Mouse (Mus musculus): ENCODE data around the gene Wwox. TPM values are rescaled to one million over a fixed set of nuclear protein-coding genes. Genes with fewer than 3 reads are reported as not detected.
"Not testable (repeated sequence)": the region's sequence is repeated elsewhere in the genome, so short reads cannot be mapped to it uniquely, and the experiment has no call there.

The Wwox gene
- polyA plus RNA-seq, 1 experiment: 11.3 TPM

GRCm38 (mm10) chr8:114826991-114827390 is 387.5 kb downstream of the Wwox start:
- Histone ChIP-seq H3K27me3 (ENCODE audit: control insufficient read depth, insufficient read depth, low read length, poor library complexity, severe bottlenecking) (no peaks in the 10 kb centered on the region), H3K9me3 (replicated peaks; ENCODE audit: control insufficient read depth, insufficient read depth, low read length, poor library complexity, severe bottlenecking) (no peaks in the 10 kb centered on the region; the same call in 1 of the 2 replicates), H3K4me1 (ENCODE audit: control insufficient read depth, insufficient read depth, low read length) (no peaks in the 10 kb centered on the region), H3K4me3 (ENCODE audit: low read depth, low read length) (no peak overlapping the region), H3K36me3 (ENCODE audit: control insufficient read depth, insufficient read depth, low read length, poor library complexity, severe bottlenecking) (no peaks in the 10 kb centered on the region), H3K27ac (ENCODE audit: insufficient read depth, low read length) (no peak overlapping the region), H3K9ac (ENCODE audit: low read depth, poor library complexity, severe bottlenecking) (no peak overlapping the region)
- TF ChIP-seq EP300 (IDR thresholded peaks at IDR 0.05; ENCODE audit: insufficient read depth, low read depth, low read length) (no peak), CTCF (IDR thresholded peaks at IDR 0.05; ENCODE audit: low read depth, low read length) (no peak), POLR2A (IDR thresholded peaks at IDR 0.05; ENCODE audit: insufficient read depth, low read length) (no peak)

GRCm38 (mm10) chr8:114827810-114828209 is 388.4 kb downstream of the Wwox start:
- H3K27me3 ChIP-seq (ENCODE audit: control insufficient read depth, insufficient read depth, low read length, poor library complexity, severe bottlenecking): not testable (repeated sequence)

GRCm38 (mm10) chr8:114831595-114831994 is 392.1 kb downstream of the Wwox start:
- TF ChIP-seq CTCF (IDR thresholded peaks at IDR 0.05; ENCODE audit: low read depth, low read length) (no peak), POLR2A (IDR thresholded peaks at IDR 0.05; ENCODE audit: insufficient read depth, low read length) (no peak), EP300 (IDR thresholded peaks at IDR 0.05; ENCODE audit: insufficient read depth, low read depth, low read length) (no peak)
- H3K27ac ChIP-seq (ENCODE audit: insufficient read depth, low read length): no peak overlapping the region

More at GRCm38 (mm10) chr8:114827810-114828209, 388.4 kb downstream of the Wwox start:
- not testable (repeated sequence) for H3K4me1 ChIP-seq (ENCODE audit: control insufficient read depth, insufficient read depth, low read length); H3K36me3 ChIP-seq (ENCODE audit: control insufficient read depth, insufficient read depth, low read length, poor library complexity, severe bottlenecking); H3K9ac ChIP-seq (ENCODE audit: low read depth, poor library complexity, severe bottlenecking); H3K27ac ChIP-seq (ENCODE audit: insufficient read depth, low read length); H3K4me3 ChIP-seq (ENCODE audit: low read depth, low read length); H3K9me3 ChIP-seq (replicated peaks; ENCODE audit: control insufficient read depth, insufficient read depth, low read length, poor library complexity, severe bottlenecking)

GRCm38 (mm10) chr8:114832251-114832774 is 392.9 kb downstream of the Wwox start:
- no peaks in the 10 kb centered on the region for H3K27me3 ChIP-seq (ENCODE audit: control insufficient read depth, insufficient read depth, low read length, poor library complexity, severe bottlenecking)
- no peak overlapping the region for H3K27ac ChIP-seq (ENCODE audit: insufficient read depth, low read length)
- no peak overlapping the region for H3K4me3 ChIP-seq (ENCODE audit: low read depth, low read length)
- TF ChIP-seq CTCF (IDR thresholded peaks at IDR 0.05; ENCODE audit: low read depth, low read length): no peak
- H3K4me1 ChIP-seq (ENCODE audit: control insufficient read depth, insufficient read depth, low read length): no peaks in the 10 kb centered on the region
- no peaks in the 10 kb centered on the region for H3K36me3 ChIP-seq (ENCODE audit: control insufficient read depth, insufficient read depth, low read length, poor library complexity, severe bottlenecking)
- H3K9ac ChIP-seq (ENCODE audit: low read depth, poor library complexity, severe bottlenecking): no peak overlapping the region
- no peaks in the 10 kb centered on the region for H3K9me3 ChIP-seq (replicated peaks; ENCODE audit: control insufficient read depth, insufficient read depth, low read length, poor library complexity, severe bottlenecking)

More at GRCm38 (mm10) chr8:114831595-114831994, 392.1 kb downstream of the Wwox start:
- H3K9me3 ChIP-seq (replicated peaks; ENCODE audit: control insufficient read depth, insufficient read depth, low read length, poor library complexity, severe bottlenecking): no peaks in the 10 kb centered on the region
- H3K9ac ChIP-seq (ENCODE audit: low read depth, poor library complexity, severe bottlenecking): no peak overlapping the region
- no peaks in the 10 kb centered on the region for H3K36me3 ChIP-seq (ENCODE audit: control insufficient read depth, insufficient read depth, low read length, poor library complexity, severe bottlenecking)
- H3K4me1 ChIP-seq (ENCODE audit: control insufficient read depth, insufficient read depth, low read length): no peaks in the 10 kb centered on the region
- no peak overlapping the region for H3K4me3 ChIP-seq (ENCODE audit: low read depth, low read length)
- no peaks in the 10 kb centered on the region for H3K27me3 ChIP-seq (ENCODE audit: control insufficient read depth, insufficient read depth, low read length, poor library complexity, severe bottlenecking)

- Histone ChIP-seq H3K9me3 (replicated peaks; ENCODE audit: control insufficient read depth, insufficient read depth, low read length, poor library complexity, severe bottlenecking) (no peaks in the 10 kb centered on the region), H3K36me3 (ENCODE audit: control insufficient read depth, insufficient read depth, low read length, poor library complexity, severe bottlenecking) (no peaks in the 10 kb centered on the region), H3K4me3 (ENCODE audit: low read depth, low read length) (no peak overlapping the region), H3K9ac (ENCODE audit: low read depth, poor library complexity, severe bottlenecking) (no peak overlapping the region), H3K4me1 (ENCODE audit: control insufficient read depth, insufficient read depth, low read length) (no peaks in the 10 kb centered on the region), H3K27ac (ENCODE audit: insufficient read depth, low read length) (no peak overlapping the region), H3K27me3 (ENCODE audit: control insufficient read depth, insufficient read depth, low read length, poor library complexity, severe bottlenecking) (no peaks in the 10 kb centered on the region)
- no peak for TF ChIP-seq CTCF (IDR thresholded peaks at IDR 0.05; ENCODE audit: low read depth, low read length)
Measured at GRCm38 (mm10) chr8:114834730-114835129, 395.3 kb downstream of the Wwox start.

GRCm38 (mm10) chr8:114839998-114840397 is 400.5 kb downstream of the Wwox start:
- Histone ChIP-seq H3K9me3 (replicated peaks; ENCODE audit: control insufficient read depth, insufficient read depth, low read length, poor library complexity, severe bottlenecking) (no peaks in the 10 kb centered on the region), H3K27ac (ENCODE audit: insufficient read depth, low read length) (no peak overlapping the region), H3K9ac (ENCODE audit: low read depth, poor library complexity, severe bottlenecking) (no peak overlapping the region), H3K27me3 (ENCODE audit: control insufficient read depth, insufficient read depth, low read length, poor library complexity, severe bottlenecking) (no peaks in the 10 kb centered on the region), H3K4me3 (ENCODE audit: low read depth, low read length) (no peak overlapping the region), H3K4me1 (ENCODE audit: control insufficient read depth, insufficient read depth, low read length) (no peaks in the 10 kb centered on the region), H3K36me3 (ENCODE audit: control insufficient read depth, insufficient read depth, low read length, poor library complexity, severe bottlenecking) (no peaks in the 10 kb centered on the region)
- TF ChIP-seq EP300 (IDR thresholded peaks at IDR 0.05; ENCODE audit: insufficient read depth, low read depth, low read length): no peak
- TF ChIP-seq POLR2A (IDR thresholded peaks at IDR 0.05; ENCODE audit: insufficient read depth, low read length): no peak
- TF ChIP-seq CTCF (IDR thresholded peaks at IDR 0.05; ENCODE audit: low read depth, low read length): no peak

Measured in ES-Bruce4 (cell line).